Mouse (Mus musculus) frontal cortex, postnatal 25 days (tissue): ENCODE results near the gene Wnt10b.

Experiments used
- DNase-seq, 2 experiments: peaks; one replicate each; pipeline ENCODE4 v3.0.0; 2022; ENCODE audit warnings: low spot score in 2 of 2

Wnt10b gene

DNA sequence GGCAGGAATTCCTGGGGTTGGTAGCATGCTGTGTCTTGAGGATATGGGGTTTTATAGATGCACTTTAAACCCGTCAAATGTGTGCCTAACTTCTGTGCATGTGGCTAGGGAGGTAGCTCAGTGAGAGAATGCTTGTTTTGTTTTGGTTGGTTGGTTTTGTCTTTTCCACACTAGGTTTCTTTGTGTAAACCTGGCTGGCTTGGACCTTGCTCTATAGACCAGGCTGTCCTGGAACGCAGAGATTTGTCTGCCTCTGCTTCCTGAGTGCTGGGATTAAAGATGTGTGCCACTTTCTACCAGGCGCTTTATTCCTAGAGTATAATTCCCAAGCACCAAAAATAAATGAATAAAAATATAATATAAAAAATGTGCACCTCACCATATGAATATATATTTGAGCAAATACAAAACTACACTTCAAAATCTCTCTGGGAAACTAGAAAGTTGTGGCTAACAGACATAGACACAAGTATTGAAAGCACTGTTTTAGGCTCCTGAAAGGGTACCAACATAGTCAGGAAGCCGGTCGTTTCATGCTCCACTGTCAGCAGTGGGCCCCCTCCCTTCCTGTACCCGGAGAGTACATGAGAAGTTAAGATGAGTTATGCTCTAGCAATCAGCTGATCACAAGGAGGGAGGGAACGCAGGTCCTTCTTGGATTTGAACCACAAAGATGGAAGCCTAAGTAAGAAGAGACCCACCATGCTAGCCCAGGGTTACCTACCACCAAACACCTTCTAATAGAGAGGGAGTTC, 48.0 kb downstream of the Wnt10b start:
- DNase-seq, result no peak

DNA sequence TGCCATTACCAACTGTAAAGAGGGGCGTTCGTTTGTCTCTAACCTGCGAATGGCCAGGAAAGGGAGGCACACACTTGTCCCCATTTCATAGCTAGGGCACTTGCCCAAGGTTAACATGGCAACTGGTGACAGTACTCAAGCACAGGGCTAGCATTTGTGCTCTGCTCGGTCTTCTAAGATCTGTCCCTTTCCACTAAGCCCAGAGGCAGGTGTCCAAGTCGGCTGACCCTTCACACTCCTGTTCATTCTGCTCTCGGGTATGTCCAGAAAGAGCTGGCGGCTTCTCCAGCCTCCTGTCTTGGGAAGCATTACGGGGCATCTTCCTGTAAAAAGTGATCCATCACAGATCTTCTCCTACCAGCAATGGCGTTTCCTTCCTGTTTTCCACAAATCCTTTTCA, 49.6 kb downstream of the Wnt10b start:
- DNase-seq, result no peak

DNA sequence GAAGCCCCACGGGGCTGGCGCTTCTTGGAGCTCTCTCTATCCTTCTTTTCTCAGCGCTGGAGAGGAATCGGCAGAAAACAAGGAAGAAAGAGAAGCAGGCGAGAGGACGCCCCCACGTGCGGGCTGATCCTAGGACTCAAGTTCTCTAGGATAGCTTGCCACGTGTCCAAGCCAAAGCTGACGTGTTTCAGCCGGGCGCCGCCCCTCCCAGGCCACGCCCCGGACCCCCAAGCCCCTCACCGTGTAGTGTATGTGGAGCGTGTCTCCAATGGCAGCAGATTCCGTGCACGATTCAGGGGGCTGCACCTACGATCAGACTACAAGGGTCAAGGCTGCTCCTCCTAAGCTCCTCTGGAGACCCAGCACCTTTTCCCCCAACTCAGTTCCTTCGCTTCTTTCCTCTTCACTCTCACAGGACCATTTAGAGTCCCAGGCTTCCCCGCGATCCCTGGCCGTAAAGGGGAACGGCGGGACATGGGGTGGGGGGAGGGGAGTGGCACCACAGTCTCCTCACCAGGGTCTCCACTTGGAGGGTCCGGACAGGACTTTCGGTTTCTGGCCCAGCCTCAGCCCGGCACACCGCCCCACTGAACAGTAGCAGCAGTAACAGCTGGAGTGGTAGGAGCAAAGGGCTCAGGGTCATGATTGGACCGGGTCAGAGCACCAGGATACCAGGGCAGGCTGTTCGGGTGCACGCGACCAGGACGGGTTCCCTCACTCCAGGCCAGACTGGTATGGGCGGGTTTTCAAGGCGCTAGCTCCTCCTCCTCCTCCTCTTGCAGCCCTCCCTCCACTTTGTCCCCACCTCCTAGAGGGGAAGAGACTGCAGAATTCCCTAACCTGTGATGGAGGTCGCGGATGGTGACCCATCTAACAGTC, 50.3 kb downstream of the Wnt10b start, which contains the start of gene Fkbp11:
Gene Fkbp11, minus strand, starts transcription at position 756 of the 879 bp plus-strand sequence.
- no peak for DNase-seq

DNA sequence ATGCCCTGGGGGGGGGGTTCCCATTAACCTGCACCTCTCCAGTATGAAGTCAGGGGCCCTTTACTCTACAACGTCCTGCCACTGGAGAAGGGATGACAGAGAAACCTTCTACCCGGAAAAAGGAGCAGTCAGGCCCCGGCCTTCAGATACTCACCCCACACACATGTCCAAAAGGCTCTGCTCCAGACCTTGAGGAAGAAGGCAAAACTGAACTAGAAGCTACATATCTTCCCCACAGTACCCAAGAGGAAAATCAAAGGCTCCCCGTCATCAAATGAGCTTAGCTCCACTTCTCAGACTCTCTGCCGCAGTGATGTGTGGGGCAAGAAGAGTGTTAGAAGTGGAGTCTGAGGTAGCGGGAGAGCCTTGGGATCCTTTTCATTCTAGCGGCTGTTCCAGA, 51.2 kb downstream of the Wnt10b start:
- no peak for DNase-seq

DNA sequence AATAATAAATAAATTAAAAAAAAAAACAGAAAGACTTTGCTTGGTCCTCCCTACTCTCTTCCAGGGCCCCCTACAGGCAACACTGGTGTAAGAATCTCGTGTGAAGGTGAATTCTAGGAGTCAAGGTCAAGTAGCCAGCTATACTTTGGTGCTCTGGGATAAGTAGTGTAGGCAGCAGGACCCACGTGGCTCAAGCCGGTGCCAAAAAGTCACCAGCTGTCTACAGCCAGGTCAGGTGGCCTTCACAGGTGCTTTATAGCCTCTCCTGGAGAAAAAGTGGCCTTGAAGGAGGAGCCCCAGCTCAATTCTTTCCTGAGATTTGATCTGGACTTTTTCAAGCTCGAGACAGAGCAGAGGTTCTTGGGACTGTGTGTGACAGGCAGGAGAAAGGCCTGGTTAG, 51.9 kb downstream of the Wnt10b start:
- no peak for DNase-seq

DNA sequence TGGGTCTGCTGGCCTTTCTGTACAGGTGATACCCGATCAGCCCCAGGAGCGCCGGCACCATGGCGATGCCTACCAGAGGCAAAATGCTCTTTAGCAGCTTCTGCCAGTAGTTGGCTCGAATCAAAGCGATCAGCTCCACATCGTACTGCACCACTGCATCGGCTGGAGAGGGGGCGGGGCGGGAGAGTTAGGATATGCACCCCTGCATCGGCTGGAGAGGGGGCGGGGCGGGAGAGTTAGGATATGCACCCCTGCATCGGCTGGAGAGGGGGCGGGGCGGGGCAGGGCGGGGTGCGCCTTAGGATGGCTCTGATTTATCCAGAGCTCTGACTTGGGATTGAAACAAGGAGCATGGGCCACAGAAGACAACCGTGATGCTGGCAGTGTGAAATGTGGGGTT, 53.5 kb downstream of the Wnt10b start:
- no peak for DNase-seq

DNA sequence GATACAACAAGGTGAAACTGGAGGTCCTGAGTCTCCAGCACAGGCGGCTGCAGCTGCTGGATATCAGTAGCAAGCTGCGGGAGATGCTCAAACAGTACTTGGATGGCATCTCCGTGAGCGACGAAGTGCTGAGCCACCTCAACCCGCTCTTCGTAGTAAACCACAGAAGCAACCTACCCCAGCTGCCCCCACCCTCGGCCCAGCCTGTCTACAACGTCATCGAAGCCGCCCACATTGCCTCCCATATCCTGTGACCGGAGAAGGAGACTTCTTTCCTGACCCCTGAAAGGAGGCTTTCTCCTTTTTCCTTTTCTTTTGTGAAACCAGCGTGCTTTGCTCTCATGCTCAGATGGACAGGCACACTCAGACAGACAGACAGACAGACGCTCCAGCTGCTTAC, 55.1 kb downstream of the Wnt10b start:
- DNase-seq, result no peak

DNA sequence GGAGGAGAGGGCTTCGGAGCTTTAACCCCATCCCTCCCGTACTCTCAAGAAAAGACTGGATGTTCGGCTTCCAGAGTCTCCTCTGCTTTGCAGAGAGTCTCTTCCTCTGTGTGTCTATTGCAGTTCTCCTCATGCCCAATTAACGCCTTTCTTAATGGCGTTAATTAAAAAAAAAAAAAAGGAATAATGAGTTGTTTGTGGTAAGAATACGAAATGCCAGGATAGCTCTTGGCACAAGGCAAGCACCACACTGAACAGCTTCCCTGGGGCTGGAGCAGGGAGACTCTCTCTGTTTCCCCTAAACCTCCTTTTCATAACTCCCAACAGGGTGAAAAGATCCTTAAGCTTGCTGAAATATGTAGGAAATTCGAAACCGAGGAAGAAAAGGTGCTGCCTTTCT, 55.8 kb downstream of the Wnt10b start:
- no peak for DNase-seq
